Mouse (Mus musculus) liver, adult 2 months (tissue): ENCODE measurements around the gene Mocs3.

ENCODE experiments used
- CTCF ChIP-seq: fragments of 200-500 bp; IDR thresholded peaks from 2 replicates; pipeline ENCODE4 v1.5.1; 2011; ENCODE audit warnings: low read depth, low read length, control low read depth
- POLR2A ChIP-seq: fragments of 200-500 bp; IDR thresholded peaks from 2 replicates; pipeline ENCODE4 v1.6.1; 2011; ENCODE audit warnings: low read length, control low read depth; ENCODE audit not compliant: insufficient read depth; ENCODE audit errors: extremely low read depth

DNA sequence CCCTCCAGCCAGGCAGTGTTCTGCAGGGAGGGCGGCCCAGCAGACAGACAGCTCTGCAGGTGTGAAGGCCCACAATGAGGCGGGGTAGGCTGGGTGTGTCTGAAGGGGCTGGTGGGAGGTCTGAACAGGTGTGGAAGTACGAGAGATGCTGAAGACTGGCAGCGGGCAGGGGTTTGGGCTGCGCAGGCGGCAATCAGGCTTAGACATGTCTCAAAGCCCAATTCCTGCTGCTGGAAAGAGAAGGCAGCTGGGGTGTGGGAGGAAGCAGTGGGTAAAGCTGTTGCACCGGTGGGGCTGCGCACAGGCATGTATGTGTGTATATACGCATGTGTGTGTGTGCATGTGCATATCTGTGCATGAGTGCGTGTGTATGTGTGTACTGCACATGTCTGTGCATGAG is 30.5 kb downstream of the Mocs3 start:
- TF ChIP-seq CTCF, result no peak
- TF ChIP-seq POLR2A, result no peak
